In the genomic region with DNA sequence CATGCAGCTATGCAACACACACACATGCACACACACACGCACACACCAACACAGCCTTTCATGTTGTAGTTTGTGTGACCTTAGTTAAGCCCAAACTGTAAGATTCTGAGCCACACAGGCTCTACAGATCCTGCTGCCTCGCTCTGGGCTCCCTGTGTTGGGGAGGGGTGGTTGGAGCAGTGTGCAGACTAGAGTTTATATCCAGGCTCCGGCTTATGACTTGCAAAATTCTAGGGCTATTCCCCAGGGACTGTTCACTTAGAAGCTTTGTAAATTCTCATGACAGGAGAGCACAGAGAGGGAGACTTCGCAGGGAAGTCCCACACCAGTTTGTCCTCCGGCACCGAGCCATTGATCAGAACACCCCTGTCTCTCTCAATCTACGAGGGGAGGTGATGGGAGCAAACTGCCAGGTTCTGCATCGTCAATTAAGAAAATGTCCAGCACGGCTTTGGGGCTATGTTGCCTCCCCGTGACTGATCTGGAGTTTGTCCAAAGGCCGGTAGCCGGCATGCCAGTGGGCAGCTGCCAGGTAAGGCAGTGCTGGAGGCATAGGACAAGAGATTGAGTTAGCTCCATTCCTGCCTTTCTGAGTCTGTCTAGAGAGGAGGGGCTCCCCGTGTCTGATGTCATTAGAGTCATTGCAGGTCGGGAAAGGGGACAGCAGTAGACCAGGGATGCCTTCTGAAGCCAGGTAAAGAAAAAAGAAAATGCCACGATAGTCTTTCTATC, we compare ENCODE assay signal across 13 mouse cellular contexts. TPM values are rescaled to one million over a fixed set of nuclear protein-coding genes. Genes with fewer than 3 reads are reported as not detected.
A peak's percentile ranks its signal among the peaks of the same experiment; 100 is the strongest.
DNase-seq lines count a peak whose midpoint lies in the region; ATAC-seq and TF ChIP-seq lines count a peak whose summit lies in the region.
"Had no signal": no experiment of that assay in that cellular context is flagged by ENCODE, and none has a peak within 500 bp of the region (broad histone marks: within the 10 kb centered on the region; RNA-seq: fewer than 3 reads in every experiment).

No protein-coding gene starts in this region.

- intact Hi-C loops in heart, postnatal 25 days (cut with DNase I) = no loop called here

- no peaks in the 10 kb centered on the region for H3K9me3 ChIP-seq in lung, postnatal 0 days (ENCODE audit: low read length)
- no peaks in the 10 kb centered on the region for H3K9me3 ChIP-seq in midbrain, postnatal 0 days (ENCODE audit: low read length)
- H3K9me3 ChIP-seq: embryonic facial prominence, embryonic 15.5 days; intestine, embryonic 15.5 days had no signal

- no peak for ATAC-seq in lung, postnatal 0 days
- ATAC-seq in midbrain, postnatal 0 days (ENCODE audit: low FRiP score) = peak; percentile 75
- ATAC-seq: intestine, embryonic 15.5 days; liver, postnatal 0 days had no signal

- peak; percentile 86 for DNase-seq in heart, adult 11 months
- DNase-seq in heart, postnatal 25 days (ENCODE audit: low spot score) = no peak
- peak; percentile 9 for DNase-seq in lung, postnatal 10 days
- DNase-seq in lung, postnatal 0 days (ENCODE audit: low spot score) = no peak
- DNase-seq in cerebellum, adult 9-11 months = peak; percentile 72
- no peak for DNase-seq in midbrain, postnatal 0 days (ENCODE audit: low spot score)
- DNase-seq in T-cell, adult 2 months (ENCODE audit: low spot score) = no peak
- no peak for DNase-seq in layer of hippocampus, adult 18-20 months (ENCODE audit: low spot score in 2 of 2)
- DNase-seq: gastrocnemius, postnatal 10 days; liver, postnatal 0 days; thymus, adult 2 months had no signal

- H3K27ac ChIP-seq in lung, postnatal 0 days (ENCODE audit: low read length) = no peak overlapping the region
- H3K27ac ChIP-seq in midbrain, postnatal 0 days (ENCODE audit: low read depth, low read length) = no peak overlapping the region
- H3K27ac ChIP-seq: embryonic facial prominence, embryonic 15.5 days; intestine, embryonic 15.5 days had no signal

- TF ChIP-seq EP300 in lung, postnatal 0 days (IDR thresholded peaks at IDR 0.05) = no peak

- WGBS in lung, postnatal 0 days = 57% methylated on average over 15 of the region's 15 CpGs
- 40% methylated on average over 15 of the region's 15 CpGs for WGBS in midbrain, postnatal 0 days

- H3K27me3 ChIP-seq in lung, postnatal 0 days (replicated peaks; ENCODE audit: insufficient read depth, low read length) = no peaks in the 10 kb centered on the region
- no peaks in the 10 kb centered on the region for H3K27me3 ChIP-seq in midbrain, postnatal 0 days (ENCODE audit: insufficient read depth, low read length)
- H3K27me3 ChIP-seq: intestine, embryonic 15.5 days had no signal

- no peak overlapping the region for H3K9ac ChIP-seq in lung, postnatal 0 days (replicated peaks; ENCODE audit: low read depth)
- H3K9ac ChIP-seq in midbrain, postnatal 0 days (replicated peaks; ENCODE audit: low read length, poor library complexity, severe bottlenecking) = no peak overlapping the region
- H3K9ac ChIP-seq: embryonic facial prominence, embryonic 15.5 days; intestine, embryonic 15.5 days; liver, postnatal 0 days had no signal

- no peak overlapping the region for H3K4me3 ChIP-seq in lung, postnatal 0 days (ENCODE audit: low read depth, low read length)
- H3K4me3 ChIP-seq in midbrain, postnatal 0 days (ENCODE audit: low read depth, low read length) = no peak overlapping the region
- H3K4me3 ChIP-seq: embryonic facial prominence, embryonic 15.5 days; intestine, embryonic 15.5 days had no signal

- TF ChIP-seq CTCF in lung, postnatal 0 days (IDR thresholded peaks at IDR 0.05) = no peak
- TF ChIP-seq CTCF in midbrain, postnatal 0 days (IDR thresholded peaks at IDR 0.05) = no peak

- no peaks in the 10 kb centered on the region for H3K36me3 ChIP-seq in lung, postnatal 0 days (ENCODE audit: insufficient read depth, low read length)
- H3K36me3 ChIP-seq in midbrain, postnatal 0 days (ENCODE audit: insufficient read depth, low read length) = no peaks in the 10 kb centered on the region
- H3K36me3 ChIP-seq: embryonic facial prominence, embryonic 15.5 days; intestine, embryonic 15.5 days had no signal

- no peaks in the 10 kb centered on the region for H3K4me1 ChIP-seq in lung, postnatal 0 days (ENCODE audit: insufficient read depth, low read depth, low read length)
- 0 out of 2 replicates have a peak, but pooled peaks cover 4% of the 10 kb centered on the region for H3K4me1 ChIP-seq in midbrain, postnatal 0 days (ENCODE audit: insufficient read depth, low read length)
- H3K4me1 ChIP-seq: embryonic facial prominence, embryonic 15.5 days; intestine, embryonic 15.5 days had no signal

- no peak overlapping the region for H3K4me2 ChIP-seq in lung, postnatal 0 days (replicated peaks; ENCODE audit: low read depth, low read length)
- 0 out of 2 replicates have a peak overlapping the region, but pooled peaks have one; percentile 20 for H3K4me2 ChIP-seq in midbrain, postnatal 0 days (ENCODE audit: low read depth, low read length, poor library complexity, severe bottlenecking)
- H3K4me2 ChIP-seq: embryonic facial prominence, embryonic 15.5 days; intestine, embryonic 15.5 days had no signal

RNA-seq across cellular contexts. Expression of a gene that starts 54.6 kb away (rescaled TPM):
- total RNA-seq in heart, postnatal 25 days (2021) = 10 to 100 TPM in 1 of 2 experiments, 1 to 10 TPM in 1; 7.4 to 10.1 TPM
- polyA plus RNA-seq in lung, postnatal 0 days (2015; fragmentation: Nextera tagmentation; extraction: Ambion mirVana) = 3.2 and 3.5 TPM in 2 replicates
- total RNA-seq in midbrain, postnatal 0 days (2014; rRNA removed) = 43.1 and 48.2 TPM in 2 replicates
- polyA plus RNA-seq in midbrain, postnatal 0 days (2015; fragmentation: Nextera tagmentation; extraction: Ambion mirVana) = 14.7 and 16.4 TPM in 2 replicates
- 10 to 100 TPM; 47.0 to 50.4 TPM for total RNA-seq in layer of hippocampus, adult 18-20 months (2021)
- polyA plus RNA-seq: liver, postnatal 0 days had no signal

Comparison
In these comparisons a context has a peak if more than half of its experiments do, and no peak if none do; other contexts are left out.
1. DNase-seq: peak in heart, adult 11 months (single experiment), lung, postnatal 10 days (single experiment) and cerebellum, adult 9-11 months (single experiment); none in heart, postnatal 25 days (single experiment), lung, postnatal 0 days (single experiment), midbrain, postnatal 0 days (single experiment), T-cell, adult 2 months (single experiment) and layer of hippocampus, adult 18-20 months (0 of 2).